Mouse (Mus musculus) thymus, adult 2 months (tissue): ENCODE data around the gene Gm45713.

ENCODE experiments used
- CTCF ChIP-seq: fragments of 200-500 bp; IDR thresholded peaks from 2 replicates; pipeline ENCODE4 v1.5.1; 2012; ENCODE audit warnings: mild to moderate bottlenecking, control low read depth, low read length, moderate library complexity, borderline replicate concordance; ENCODE audit not compliant: control insufficient read depth, poor library complexity, insufficient read depth; ENCODE audit errors: extremely low read depth
- POLR2A ChIP-seq: fragments of 200-500 bp; IDR thresholded peaks from 2 replicates; pipeline ENCODE4 v1.6.1; 2012; ENCODE audit warnings: mild to moderate bottlenecking, low read length, control low read depth, moderate library complexity; ENCODE audit not compliant: control insufficient read depth, poor library complexity, insufficient read depth; ENCODE audit errors: extremely low read depth

DNA sequence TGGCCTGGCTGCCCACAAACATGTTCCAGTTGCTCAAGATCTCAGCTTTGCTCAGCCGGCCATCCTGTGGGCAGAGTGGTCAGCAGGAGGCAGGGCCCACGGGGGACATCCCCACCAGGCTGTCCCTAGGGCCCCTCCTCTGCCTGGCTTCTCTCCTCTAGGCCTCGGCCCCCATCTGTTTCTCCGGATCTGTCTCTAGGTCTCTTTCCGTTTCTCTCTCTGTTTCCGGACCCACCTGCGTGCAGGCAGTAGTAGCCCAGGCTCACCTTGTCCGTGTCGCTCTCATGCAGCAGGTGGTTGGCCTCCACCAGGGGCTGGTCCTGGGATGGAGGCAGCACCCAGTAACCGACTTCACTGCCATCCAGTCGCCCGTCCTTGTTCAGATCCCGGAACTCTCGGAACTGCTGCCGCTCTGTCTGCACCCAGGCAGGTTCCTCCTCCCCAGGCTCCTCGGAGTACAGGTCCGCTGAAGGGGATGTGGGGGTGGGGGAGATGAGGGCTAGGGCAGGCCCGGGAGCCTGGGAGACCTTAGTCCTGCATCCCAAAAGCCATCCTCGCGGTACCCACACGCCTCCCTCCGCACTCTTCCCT lies 52.6 kb downstream of the Gm45713 start:
- TF ChIP-seq POLR2A: no peak
- TF ChIP-seq CTCF: no peak
